Mouse (Mus musculus) hindbrain, postnatal 0 days (tissue): ENCODE results near the gene Prop1. TPM values are rescaled to one million over a fixed set of nuclear protein-coding genes. Genes with fewer than 3 reads are reported as not detected.

Source experiments
- ATAC-seq: fragments of 200-750 bp; cut with Nextera tagmentation; 2 replicates; pipeline ENCODE4 v1.8.0; 2017; ENCODE audit warnings: mild to moderate bottlenecking, moderate TSS enrichment, moderate library complexity
- DNase-seq: peaks from one replicate; pipeline ENCODE4 v3.0.0-alpha.2; 2015; ENCODE audit warnings: low spot score
- H3K27ac ChIP-seq: fragments of 300-500 bp; sonication (generic); 2 replicates; pipeline ENCODE4 v1.5.1; 2014; ENCODE audit warnings: mild to moderate bottlenecking
- H3K27me3 ChIP-seq: fragments of 300-500 bp; sonication (generic); 2 replicates; pipeline ENCODE4 v1.6.1; 2014; ENCODE audit warnings: low read length, mixed read lengths; ENCODE audit not compliant: insufficient read depth
- H3K36me3 ChIP-seq: fragments of 300-500 bp; sonication (generic); 2 replicates; pipeline ENCODE4 v1.6.1; 2014; ENCODE audit warnings: low read length, mixed read lengths; ENCODE audit not compliant: insufficient read depth
- H3K4me1 ChIP-seq: fragments of 300-500 bp; sonication (generic); 2 replicates; pipeline ENCODE4 v1.6.1; 2014; ENCODE audit warnings: antibody characterized with exemption, low read length, mixed read lengths; ENCODE audit not compliant: insufficient read depth
- H3K4me2 ChIP-seq: fragments of 300-500 bp; sonication (generic); 2 replicates; pipeline ENCODE4 v1.6.1; 2014; ENCODE audit warnings: low read depth, mild to moderate bottlenecking, low read length, moderate library complexity, mixed read lengths
- H3K4me3 ChIP-seq: fragments of 300-500 bp; sonication (generic); 2 replicates; pipeline ENCODE4 v1.5.1; 2014; ENCODE audit warnings: low read length
- H3K9ac ChIP-seq: fragments of 300-500 bp; sonication (generic); replicated peaks from 2 replicates; pipeline ENCODE4 v1.6.1; 2014; ENCODE audit warnings: mild to moderate bottlenecking, low read length, moderate library complexity, mixed read lengths
- H3K9me3 ChIP-seq: fragments of 300-500 bp; sonication (generic); 2 replicates; pipeline ENCODE4 v1.6.1; 2016; ENCODE audit warnings: low read length, mixed read lengths
- CTCF ChIP-seq: IDR thresholded peaks from 2 replicates; pipeline ENCODE4 v1.5.1; 2016; ENCODE audit warnings: antibody characterized with exemption, control low read depth, low read depth
- WGBS: fragments of 180-500 bp; shearing (Covaris S2); extraction: QIAGEN DNeasy Blood & Tissue Kit; methylation state at CpG from one replicate; pipeline ENCODE4 v1.1.7; 2014; 5-methylcytosine and 5-hydroxymethylcytosine counted together
- polyA plus RNA-seq: library from polyadenylated mRNA; unstranded; fragments of >200 nt; fragmentation: Nextera tagmentation; extraction: Ambion mirVana; gene quantifications from 2 replicates; pipeline ENCODE4 v1.2.1, GENCODE M21; 2015
- total RNA-seq: library from RNA; depleted of rRNA; stranded (reverse); fragments of >200 nt; gene quantifications from 2 replicates; pipeline ENCODE4 v1.2.3, GENCODE M21; 2014; rRNA removed

Gene Prop1
- not detected in 2 replicates for total RNA-seq
- not detected in 2 replicates for polyA plus RNA-seq

DNA sequence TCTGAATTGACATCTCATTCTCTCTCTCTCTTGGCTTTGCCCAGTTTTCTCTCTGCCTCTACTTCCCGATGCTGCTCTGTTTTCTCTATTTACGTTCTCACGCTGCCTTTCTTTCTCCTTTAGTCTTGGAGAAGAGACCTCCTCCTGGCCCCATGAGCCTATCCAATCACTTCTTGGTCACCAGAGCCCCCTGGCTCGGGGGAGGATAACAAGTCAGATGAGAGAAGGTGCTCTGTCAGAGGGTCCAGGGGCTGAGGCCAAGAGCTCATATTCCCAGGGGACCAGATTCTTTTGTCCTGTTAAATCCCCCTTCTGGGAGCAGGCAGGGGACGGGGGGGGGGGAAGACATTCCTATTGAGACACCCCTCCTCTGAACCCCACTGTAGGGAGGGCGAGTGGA, at the start of gene Prop1:
Gene Prop1 (minus strand): TSS at position 101 of the 400 bp plus-strand sequence.
- H3K9ac ChIP-seq = no peak within 1 kb of the TSS
- 72% methylated on average over 6 of the region's 6 CpGs for WGBS
- no peaks in the 10 kb centered on the region for H3K4me1 ChIP-seq
- H3K9me3 ChIP-seq = no peaks in the 10 kb centered on the region
- no peak within 1 kb of the TSS for H3K4me2 ChIP-seq
- no peaks in the 10 kb centered on the region for H3K36me3 ChIP-seq
- TF ChIP-seq CTCF = no peak
- H3K27me3 ChIP-seq = no peaks in the 10 kb centered on the region
- no peak within 1 kb of the TSS for H3K4me3 ChIP-seq
- DNase-seq (no peak), ATAC-seq (no peak)
- H3K27ac ChIP-seq = no peak within 1 kb of the TSS

DNA sequence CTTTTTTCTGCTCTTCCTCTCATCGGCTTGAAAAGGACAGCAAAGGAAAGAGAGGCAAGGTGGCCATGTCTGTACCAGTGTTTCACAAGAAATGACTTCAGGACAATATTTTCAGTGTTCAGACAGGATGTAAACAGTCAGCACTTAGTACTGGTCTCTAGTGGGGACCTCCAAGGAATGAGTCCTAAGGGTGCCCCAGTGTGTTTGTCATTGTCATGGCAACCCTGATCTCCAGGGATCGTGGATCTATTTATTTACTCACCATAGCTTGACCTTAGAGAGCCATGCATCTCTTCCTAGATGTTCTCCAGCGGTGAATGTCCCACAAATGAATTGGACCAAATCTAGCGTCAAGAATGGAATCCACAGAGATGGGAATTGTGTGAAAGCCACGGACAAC, 49.7 kb upstream of the Prop1 start, which contains the start of gene Olfr51:
Gene Olfr51 (plus strand): TSS at position 301 of the 400 bp plus-strand sequence.
- H3K27me3 ChIP-seq = no peaks in the 10 kb centered on the region
- H3K27ac ChIP-seq = no peak within 1 kb of the TSS
- TF ChIP-seq CTCF = no peak

GRCm38 (mm10) chr11:50981667-50982066, 28.1 kb upstream of the Prop1 start, which contains the start of gene Olfr1377:
Gene Olfr1377 (plus strand): TSS chr11:50981967.
- H3K27ac ChIP-seq = no peak within 1 kb of the TSS
- no peaks in the 10 kb centered on the region for H3K27me3 ChIP-seq
- no peak within 1 kb of the TSS for H3K9ac ChIP-seq
- DNase-seq (no peak), ATAC-seq (no peak)
- no peak for TF ChIP-seq CTCF
- no peaks in the 10 kb centered on the region for H3K9me3 ChIP-seq
- H3K36me3 ChIP-seq = no peaks in the 10 kb centered on the region
- 54% methylated on average over 5 of the region's 5 CpGs for WGBS
- no peak within 1 kb of the TSS for H3K4me2 ChIP-seq
- H3K4me3 ChIP-seq = no peak within 1 kb of the TSS
- H3K4me1 ChIP-seq = no peaks in the 10 kb centered on the region

More for the DNA sequence above, 49.7 kb upstream of the Prop1 start, which contains the start of gene Olfr51:
- DNase-seq (no peak), ATAC-seq (no peak)
- Histone ChIP-seq H3K4me1 (no peaks in the 10 kb centered on the region), H3K4me2 (no peak within 1 kb of the TSS), H3K9me3 (no peaks in the 10 kb centered on the region), H3K9ac (no peak within 1 kb of the TSS), H3K36me3 (no peaks in the 10 kb centered on the region), H3K4me3 (no peak within 1 kb of the TSS)
- 79% methylated on average over 5 of the region's 5 CpGs for WGBS

- Histone ChIP-seq H3K27ac (no peak overlapping the region), H3K4me3 (no peak overlapping the region), H3K9me3 (no peaks in the 10 kb centered on the region), H3K9ac (no peak overlapping the region), H3K27me3 (no peaks in the 10 kb centered on the region), H3K36me3 (no peaks in the 10 kb centered on the region), H3K4me2 (no peak overlapping the region), H3K4me1 (no peaks in the 10 kb centered on the region)
- ATAC-seq (no peak), DNase-seq (peak; percentile 5)
- 74% methylated on average over 4 of the region's 4 CpGs for WGBS
- no peak for TF ChIP-seq CTCF
Observed at GRCm38 (mm10) chr11:50977216-50977615, 23.7 kb upstream of the Prop1 start.

DNA sequence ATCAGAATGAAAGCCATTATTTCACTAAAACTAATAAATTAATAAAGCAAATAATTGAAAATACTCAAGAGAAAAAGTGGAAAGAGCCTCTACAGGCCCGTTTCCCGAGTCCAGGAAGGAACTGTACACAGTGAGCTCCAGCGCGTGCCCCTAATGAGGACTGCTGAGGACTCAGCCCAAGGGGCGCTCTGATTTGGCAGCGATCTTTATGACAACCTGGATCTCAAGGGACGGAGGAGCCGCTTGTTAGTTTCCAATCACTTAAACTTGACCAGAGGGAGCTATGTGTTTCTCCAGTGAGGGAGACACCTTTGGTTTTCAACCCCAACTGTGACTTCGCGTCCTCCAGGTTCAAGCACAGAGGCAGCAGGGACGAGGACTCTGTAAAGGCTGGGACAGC, 12.7 kb upstream of the Prop1 start, which contains the start of gene Olfr1378:
Gene Olfr1378 (plus strand): TSS at position 301 of the 400 bp plus-strand sequence.
- TF ChIP-seq CTCF = no peak
- WGBS = 85% methylated on average over 11 of the region's 11 CpGs
- H3K4me3 ChIP-seq = no peak within 1 kb of the TSS
- no peaks in the 10 kb centered on the region for H3K27me3 ChIP-seq
- H3K36me3 ChIP-seq = no peaks in the 10 kb centered on the region
- no peaks in the 10 kb centered on the region for H3K9me3 ChIP-seq
- no peak within 1 kb of the TSS for H3K9ac ChIP-seq
- no peak within 1 kb of the TSS for H3K4me2 ChIP-seq
- H3K27ac ChIP-seq = no peak within 1 kb of the TSS
- ATAC-seq (no peak), DNase-seq (no peak)
- H3K4me1 ChIP-seq = no peaks in the 10 kb centered on the region

GRCm38 (mm10) chr11:50964886-50965285, 11.3 kb upstream of the Prop1 start:
- WGBS = 80% methylated on average over 2 of the region's 2 CpGs
- no peak for ATAC-seq

DNA sequence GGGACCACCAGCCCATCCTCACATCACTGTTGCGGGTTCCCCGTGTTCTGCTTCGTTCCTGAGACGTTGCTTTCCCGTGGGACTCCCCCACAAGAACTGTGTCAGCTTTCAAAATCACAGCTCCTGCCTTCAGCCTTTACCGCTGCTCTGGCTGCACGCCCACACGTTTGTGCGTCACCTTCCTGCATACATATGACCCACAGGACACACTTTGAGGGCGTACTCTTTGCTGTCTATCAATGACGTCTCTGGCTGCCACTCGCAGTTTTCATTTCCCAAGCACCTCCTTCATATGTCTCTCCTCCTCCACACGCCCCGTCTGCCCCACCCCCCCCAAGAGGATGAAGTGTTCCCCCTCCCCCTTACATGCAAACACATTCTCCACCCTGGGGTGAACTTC, 1.3 kb downstream of the Prop1 start:
- 74% methylated on average over 14 of the region's 14 CpGs for WGBS
- no peak overlapping the region for H3K4me3 ChIP-seq
- TF ChIP-seq CTCF = no peak

More at GRCm38 (mm10) chr11:50964886-50965285, 11.3 kb upstream of the Prop1 start:
- DNase-seq = no peak
- H3K36me3 ChIP-seq = no peaks in the 10 kb centered on the region
- no peak overlapping the region for H3K9ac ChIP-seq
- no peak overlapping the region for H3K4me3 ChIP-seq
- no peaks in the 10 kb centered on the region for H3K9me3 ChIP-seq
- TF ChIP-seq CTCF = no peak
- no peak overlapping the region for H3K27ac ChIP-seq
- H3K4me1 ChIP-seq = no peaks in the 10 kb centered on the region
- no peaks in the 10 kb centered on the region for H3K27me3 ChIP-seq
- no peak overlapping the region for H3K4me2 ChIP-seq

More for the DNA sequence above, 1.3 kb downstream of the Prop1 start:
- Histone ChIP-seq H3K36me3 (no peaks in the 10 kb centered on the region), H3K4me2 (no peak overlapping the region), H3K27me3 (no peaks in the 10 kb centered on the region), H3K4me1 (no peaks in the 10 kb centered on the region), H3K27ac (no peak overlapping the region), H3K9ac (no peak overlapping the region), H3K9me3 (no peaks in the 10 kb centered on the region)
- no peak for DNase-seq
- no peak for ATAC-seq
